8 mouse cellular contexts compared by ENCODE assay signal in genomic region chr14:25377091-25377490, GRCm38 (mm10).
DNase-seq lines count a peak whose midpoint lies in the region; ATAC-seq and TF ChIP-seq lines count a peak whose summit lies in the region.

No protein-coding gene starts in this region.

- peaks cover 71% of the 10 kb centered on the region for H3K4me1 ChIP-seq in kidney, embryonic 15.5 days
- peaks cover 22% of the 10 kb centered on the region for H3K4me1 ChIP-seq in embryonic facial prominence, embryonic 14.5 days (ENCODE audit: control insufficient read depth, insufficient read depth, low read length)
- H3K4me1 ChIP-seq in midbrain, postnatal 0 days (ENCODE audit: insufficient read depth, low read length), result peaks cover 11% of the 10 kb centered on the region

- H3K9ac ChIP-seq in kidney, embryonic 15.5 days, result no peak overlapping the region
- H3K9ac ChIP-seq in embryonic facial prominence, embryonic 14.5 days (ENCODE audit: low read depth, low read length), result peak overlapping the region; percentile 80; the same call in 1 of the 2 replicates
- peak overlapping the region; percentile 61; the same call in 1 of the 2 replicates for H3K9ac ChIP-seq in midbrain, postnatal 0 days (replicated peaks; ENCODE audit: low read length, poor library complexity, severe bottlenecking)

- H3K4me2 ChIP-seq in kidney, embryonic 15.5 days, result peak overlapping the region; percentile 71
- H3K4me2 ChIP-seq in embryonic facial prominence, embryonic 14.5 days (ENCODE audit: low read depth, low read length), result peak overlapping the region; percentile 86
- peak overlapping the region; percentile 22 for H3K4me2 ChIP-seq in midbrain, postnatal 0 days (ENCODE audit: low read depth, low read length, poor library complexity, severe bottlenecking)

- no peak for ATAC-seq in kidney, embryonic 15.5 days (replicated peaks; ENCODE audit: low FRiP score)
- no peak for ATAC-seq in embryonic facial prominence, embryonic 14.5 days (ENCODE audit: low read depth)
- no peak for ATAC-seq in midbrain, postnatal 0 days (ENCODE audit: low FRiP score)

- intact Hi-C loops in gastrocnemius, postnatal 36 days (cut with DNase I), result no loop called here

- H3K36me3 ChIP-seq in kidney, embryonic 15.5 days, result no peaks in the 10 kb centered on the region
- no peaks in the 10 kb centered on the region for H3K36me3 ChIP-seq in embryonic facial prominence, embryonic 14.5 days (ENCODE audit: control insufficient read depth, insufficient read depth, low read length)
- no peaks in the 10 kb centered on the region for H3K36me3 ChIP-seq in midbrain, postnatal 0 days (ENCODE audit: insufficient read depth, low read length)

- no peak for TF ChIP-seq CTCF in midbrain, postnatal 0 days (IDR thresholded peaks at IDR 0.05)

- H3K9me3 ChIP-seq in kidney, embryonic 15.5 days (replicated peaks), result no peaks in the 10 kb centered on the region
- H3K9me3 ChIP-seq in embryonic facial prominence, embryonic 14.5 days (ENCODE audit: control insufficient read depth, low read length), result no peaks in the 10 kb centered on the region
- no peaks in the 10 kb centered on the region for H3K9me3 ChIP-seq in midbrain, postnatal 0 days (ENCODE audit: low read length)

- peak overlapping the region; percentile 99 for H3K27ac ChIP-seq in kidney, embryonic 15.5 days
- peak overlapping the region; percentile 100 for H3K27ac ChIP-seq in embryonic facial prominence, embryonic 14.5 days (replicated peaks; ENCODE audit: low read depth, low read length)
- peak overlapping the region; percentile 96 for H3K27ac ChIP-seq in midbrain, postnatal 0 days (ENCODE audit: low read depth, low read length)

- no peaks in the 10 kb centered on the region for H3K27me3 ChIP-seq in kidney, embryonic 15.5 days
- no peaks in the 10 kb centered on the region for H3K27me3 ChIP-seq in embryonic facial prominence, embryonic 14.5 days (replicated peaks; ENCODE audit: control insufficient read depth, insufficient read depth, low read length)
- no peaks in the 10 kb centered on the region for H3K27me3 ChIP-seq in midbrain, postnatal 0 days (ENCODE audit: insufficient read depth, low read length)

- DNase-seq in kidney, adult 18-20 months, result no peak
- no peak for DNase-seq in embryonic facial prominence, embryonic 14.5 days (ENCODE audit: low spot score)
- DNase-seq in induced T-regulatory cell, adult 2 months (ENCODE audit: low read depth), result peak; percentile 24
- DNase-seq in midbrain, postnatal 0 days (ENCODE audit: low spot score), result no peak
- no peak for DNase-seq in ovary, postnatal 14 days (ENCODE audit: low spot score)
- no peak for DNase-seq in adrenal gland, postnatal 14 days
- DNase-seq in gastrocnemius, postnatal 36 days, result no peak

- WGBS in kidney, embryonic 15.5 days, result 41% methylated on average over 2 of the region's 2 CpGs
- WGBS in embryonic facial prominence, embryonic 14.5 days, result 45% methylated on average over 2 of the region's 2 CpGs
- 56% methylated on average over 2 of the region's 2 CpGs for WGBS in midbrain, postnatal 0 days

- H3K4me3 ChIP-seq in kidney, embryonic 15.5 days (replicated peaks), result no peak overlapping the region
- H3K4me3 ChIP-seq in embryonic facial prominence, embryonic 14.5 days (ENCODE audit: low read depth, low read length), result no peak overlapping the region
- H3K4me3 ChIP-seq in midbrain, postnatal 0 days (ENCODE audit: low read depth, low read length), result no peak overlapping the region

Comparison
In these comparisons a context has a peak if more than half of its experiments do, and no peak if none do; other contexts are left out.
1. H3K4me2 ChIP-seq: peak in every context shown above with its lines; median percentile 86 in embryonic facial prominence, embryonic 14.5 days; 71 in kidney, embryonic 15.5 days; 22 in midbrain, postnatal 0 days.